Mouse (Mus musculus) ES-E14 (cell line): ENCODE data around the gene Zfp335.

Source experiments
- CHD2 ChIP-seq: IDR thresholded peaks from 2 replicates; pipeline ENCODE4 v1.6.1; 2014; ENCODE audit warnings: mild to moderate bottlenecking, low read depth, low read length, inconsistent platforms
- HCFC1 ChIP-seq: IDR thresholded peaks from 2 replicates; pipeline ENCODE4 v1.6.1; 2012; ENCODE audit warnings: low read length, inconsistent platforms, borderline replicate concordance; ENCODE audit not compliant: insufficient read depth
- MAFK ChIP-seq: IDR thresholded peaks from 2 replicates; pipeline ENCODE4 v1.6.1; 2014; ENCODE audit warnings: mild to moderate bottlenecking, low read depth, low read length, inconsistent platforms; ENCODE audit not compliant: insufficient read depth
- ZC3H11A ChIP-seq: IDR thresholded peaks from 2 replicates; pipeline ENCODE4 v1.6.1; 2012; ENCODE audit warnings: low read depth, mild to moderate bottlenecking, inconsistent platforms, low read length, borderline replicate concordance
- ZNF384 ChIP-seq: IDR thresholded peaks from 2 replicates; pipeline ENCODE4 v1.6.1; 2012; ENCODE audit warnings: low read depth, low read length, inconsistent platforms

- TF ChIP-seq CHD2 = no peak
- no peak for TF ChIP-seq MAFK
- no peak for TF ChIP-seq ZNF384
- TF ChIP-seq HCFC1 = no peak
- TF ChIP-seq ZC3H11A = no peak
Measured at GRCm38 (mm10) chr2:164882619-164883018, 28.9 kb downstream of the Zfp335 start.
